Mouse (Mus musculus) ovary, postnatal 14 days (tissue): ENCODE measurements at regions not wholly inside any gene's neighbourhood (a gene's known extent, or its start where the extent isn't known, plus 50 kb on each side); places are given as distances from the start of the nearest gene placed in this dataset.

ENCODE experiments used
- DNase-seq: peaks from one replicate; pipeline ENCODE4 v3.0.0; 2022; ENCODE audit warnings: low spot score

DNA sequence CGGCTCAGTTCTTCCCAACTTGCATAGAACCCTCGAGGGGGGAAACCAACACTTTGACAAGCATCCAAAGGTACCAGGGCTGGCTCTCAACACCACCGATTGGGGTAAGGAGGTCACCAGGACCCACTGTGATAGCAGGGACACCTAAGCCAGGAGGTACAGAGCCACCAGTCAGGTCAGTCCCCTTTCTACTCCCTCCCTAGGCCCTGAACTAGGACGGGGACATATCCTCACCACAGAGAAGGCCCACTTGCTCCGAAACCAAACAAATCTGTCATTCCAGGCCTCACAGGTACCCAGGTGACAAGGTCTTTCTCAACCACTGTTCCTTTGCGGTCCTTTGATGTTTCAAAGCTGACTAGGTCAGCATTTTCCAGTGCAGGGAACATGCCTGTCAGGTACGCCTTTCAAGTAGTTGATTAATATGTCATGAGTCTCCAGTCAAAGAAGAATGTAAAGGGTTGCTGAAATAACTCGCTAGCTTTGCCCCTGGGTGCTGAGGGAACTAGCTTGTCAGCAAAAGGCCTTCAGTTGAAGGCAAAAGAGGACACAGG lies 95.4 kb downstream of the Zfp36l1 start:
- no peak for DNase-seq

DNA sequence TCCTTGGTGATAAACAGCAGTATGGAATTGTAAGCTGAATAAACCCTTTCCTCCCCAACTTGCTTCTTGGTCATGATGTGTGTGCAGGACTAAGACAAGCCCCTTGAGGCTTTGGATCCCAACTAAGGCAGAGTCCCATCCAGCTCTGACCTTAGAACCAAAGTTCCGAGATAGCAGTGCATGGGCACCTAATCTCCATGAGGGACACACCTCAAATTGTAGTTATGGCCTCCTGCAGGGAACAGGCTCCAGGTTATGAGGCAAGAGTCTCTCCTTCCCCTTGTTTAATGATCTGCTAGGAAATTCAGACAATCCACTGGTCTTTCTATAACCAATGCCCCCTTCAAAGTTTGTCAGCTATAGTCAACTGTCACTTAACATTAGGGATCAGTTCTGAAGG lies 96.9 kb downstream of the Zfp36l1 start:
- DNase-seq, result no peak

DNA sequence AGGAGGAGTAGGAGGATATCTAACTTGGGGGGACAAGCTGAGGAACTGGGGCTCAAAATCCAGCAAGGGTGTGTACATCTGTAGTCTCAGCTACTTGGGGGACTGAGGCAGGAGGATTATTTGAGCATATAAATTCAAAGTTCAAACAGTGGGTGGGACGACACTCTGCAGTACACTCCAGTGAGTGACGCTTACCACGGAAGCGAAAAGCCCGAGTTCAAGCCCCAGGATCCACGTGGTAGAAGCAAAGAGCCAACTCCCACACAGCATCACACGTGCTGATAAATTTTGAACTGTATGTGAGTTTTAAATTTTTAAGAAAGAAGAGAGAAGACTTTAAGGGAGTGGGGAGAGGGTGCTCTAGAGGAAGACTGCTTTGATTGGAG lies 98.2 kb downstream of the Zfp36l1 start:
- no peak for DNase-seq

DNA sequence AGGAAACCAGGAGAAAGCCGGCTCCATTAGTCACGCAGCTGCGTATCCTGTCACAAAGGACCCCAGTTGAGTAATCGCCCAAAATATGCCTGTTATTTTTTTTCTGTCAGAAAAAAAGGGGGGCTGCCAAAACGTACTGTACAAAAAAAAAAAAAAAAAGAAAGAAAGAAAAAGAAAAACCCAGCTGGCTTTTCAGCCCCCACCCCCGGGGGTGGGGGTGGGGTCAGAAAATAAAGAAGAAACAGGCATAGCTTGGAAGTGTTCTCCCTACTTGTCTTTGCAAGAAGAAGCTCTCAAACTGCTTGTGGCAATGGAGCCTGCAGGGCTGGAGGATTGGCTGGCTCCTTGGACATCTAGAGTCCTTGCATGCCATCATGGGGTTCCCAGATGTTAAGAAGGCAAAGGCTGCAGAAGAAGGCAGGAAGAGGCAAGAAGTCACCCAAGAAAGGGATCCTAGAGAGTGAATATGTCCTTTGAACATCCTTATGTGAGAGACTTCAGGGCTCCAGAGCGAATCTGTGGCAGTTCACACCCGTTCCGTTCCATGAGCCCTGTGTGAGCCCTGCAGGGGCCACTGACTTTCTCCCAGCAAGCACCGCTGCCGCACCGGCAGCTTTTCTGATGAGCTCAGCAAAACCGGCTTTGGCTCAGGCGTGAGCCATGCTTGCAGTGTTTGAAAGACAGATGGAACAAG lies 98.8 kb downstream of the Zfp36l1 start:
- DNase-seq, result no peak

DNA sequence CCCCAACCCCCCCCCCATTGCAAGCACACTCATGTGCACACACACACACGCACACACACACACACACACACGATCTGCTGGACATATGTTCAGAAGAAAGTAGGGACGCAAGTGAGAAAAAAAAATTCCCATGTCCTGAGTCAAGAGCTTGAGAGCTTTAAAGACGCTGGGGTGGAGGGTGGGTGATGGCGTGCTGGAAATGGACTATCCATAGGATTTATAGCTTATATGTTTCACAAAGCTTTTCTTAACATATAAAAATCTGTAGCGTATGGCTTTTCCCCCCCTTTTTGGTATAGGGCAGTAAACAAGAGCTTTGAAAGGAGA lies 99.3 kb downstream of the Zfp36l1 start:
- no peak for DNase-seq

DNA sequence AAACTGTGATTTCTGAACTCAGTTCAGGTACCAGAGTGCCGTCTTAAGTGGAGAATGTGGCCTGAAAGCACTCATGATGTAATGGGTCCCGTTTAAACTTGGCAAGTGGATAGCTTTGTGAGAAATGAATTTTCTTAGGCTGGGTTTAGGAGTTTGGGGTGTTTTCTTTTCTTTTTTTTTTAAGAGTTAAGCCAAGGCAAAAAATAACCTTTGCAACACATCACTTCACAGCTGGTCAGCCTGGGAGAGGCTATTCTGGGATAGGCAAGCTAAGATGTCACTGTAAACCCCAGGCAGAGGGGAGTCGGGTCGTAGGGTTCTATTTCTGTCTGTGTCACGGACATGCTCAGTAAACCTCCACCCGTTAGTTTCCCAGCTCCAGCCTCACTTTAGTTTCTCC lies 100.9 kb downstream of the Zfp36l1 start:
- no peak for DNase-seq

DNA sequence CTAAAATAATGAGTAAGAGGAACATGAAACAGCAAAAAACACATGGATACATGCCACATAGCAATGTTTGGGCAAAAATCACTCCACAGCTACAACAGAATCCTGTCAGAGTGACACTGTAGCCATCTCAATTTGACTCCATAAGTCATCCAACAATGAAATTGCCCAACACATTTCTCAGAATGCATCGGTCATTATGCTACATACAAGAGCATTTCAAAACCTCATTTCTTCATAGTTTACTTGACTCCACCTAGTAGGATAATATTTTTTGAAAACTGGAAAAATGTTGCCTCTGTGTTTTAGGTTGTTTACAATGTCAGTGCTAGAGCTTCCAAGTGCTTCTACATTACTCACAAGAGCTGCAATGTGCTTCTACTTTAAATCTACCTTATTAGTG lies 101.9 kb downstream of the Zfp36l1 start:
- no peak for DNase-seq

DNA sequence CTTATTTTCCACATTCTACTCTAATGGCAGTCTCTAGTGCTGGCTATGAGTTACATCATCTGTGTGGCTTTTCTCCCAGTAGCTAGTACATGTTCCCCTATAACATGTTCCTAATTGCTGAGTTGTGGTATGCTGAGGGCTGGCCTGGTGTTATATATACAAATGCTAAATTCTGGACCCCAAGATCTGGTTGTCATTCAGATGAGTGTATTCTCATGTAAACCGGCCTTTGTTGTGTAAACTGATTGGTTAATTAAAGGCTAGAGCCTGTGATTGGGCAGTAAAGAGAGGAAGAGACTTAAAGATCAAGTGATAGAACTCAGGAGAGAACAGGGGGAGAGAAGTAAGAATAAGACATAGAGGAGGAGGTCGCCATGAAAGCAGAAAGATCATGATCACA lies 102.6 kb downstream of the Zfp36l1 start:
- DNase-seq, result no peak

DNA sequence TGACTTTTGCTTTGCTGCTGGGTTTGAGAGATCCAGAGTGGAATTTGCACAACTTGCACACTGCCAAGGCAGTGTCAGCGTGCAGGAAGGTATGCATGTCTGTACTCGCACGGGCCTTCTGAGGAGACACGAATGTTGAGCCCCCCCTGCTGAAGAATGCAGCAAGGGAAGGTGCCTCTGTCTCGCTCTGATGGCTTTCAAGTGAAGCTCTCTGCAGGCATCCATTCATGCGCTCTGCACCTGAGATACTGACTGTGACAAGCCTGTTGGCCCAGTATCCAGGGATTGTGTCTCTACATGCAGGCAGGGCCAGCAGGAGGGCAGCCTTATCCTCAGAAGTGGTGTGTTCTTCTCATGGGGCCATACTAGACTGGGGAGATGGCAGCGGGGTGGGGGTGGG lies 105.0 kb downstream of the Zfp36l1 start:
- no peak for DNase-seq

DNA sequence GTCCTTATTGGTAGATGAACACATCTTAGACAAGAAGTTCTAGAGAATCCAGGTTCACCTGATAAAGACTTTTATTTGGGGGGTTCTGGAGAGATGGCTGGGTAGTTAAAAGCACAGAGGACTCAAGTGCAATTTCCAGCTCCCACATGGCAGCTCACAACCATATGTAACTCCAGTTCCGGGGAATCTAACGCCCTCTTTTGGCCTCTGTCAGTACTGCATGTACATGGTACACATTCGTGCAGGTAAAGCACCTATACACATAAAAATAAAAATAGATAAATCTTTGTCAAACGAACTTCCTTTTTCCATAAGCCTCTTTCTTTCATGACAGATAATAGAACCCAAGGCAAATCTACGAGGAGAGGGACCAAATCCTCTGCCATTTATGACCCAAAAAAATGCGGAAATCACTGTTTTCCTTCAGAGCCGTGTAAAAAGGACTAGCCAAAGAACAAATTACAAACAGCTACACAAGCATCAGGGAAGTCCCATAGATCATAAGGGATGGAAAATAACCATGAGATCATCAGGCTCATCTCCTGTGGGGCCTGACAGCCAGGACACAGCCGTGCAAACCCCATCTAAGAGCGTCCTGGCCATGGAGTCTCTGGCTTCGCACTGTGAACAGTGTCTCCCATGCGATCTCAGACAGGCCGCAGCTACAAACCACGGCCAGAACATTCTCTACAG lies 107.4 kb downstream of the Zfp36l1 start:
- no peak for DNase-seq

DNA sequence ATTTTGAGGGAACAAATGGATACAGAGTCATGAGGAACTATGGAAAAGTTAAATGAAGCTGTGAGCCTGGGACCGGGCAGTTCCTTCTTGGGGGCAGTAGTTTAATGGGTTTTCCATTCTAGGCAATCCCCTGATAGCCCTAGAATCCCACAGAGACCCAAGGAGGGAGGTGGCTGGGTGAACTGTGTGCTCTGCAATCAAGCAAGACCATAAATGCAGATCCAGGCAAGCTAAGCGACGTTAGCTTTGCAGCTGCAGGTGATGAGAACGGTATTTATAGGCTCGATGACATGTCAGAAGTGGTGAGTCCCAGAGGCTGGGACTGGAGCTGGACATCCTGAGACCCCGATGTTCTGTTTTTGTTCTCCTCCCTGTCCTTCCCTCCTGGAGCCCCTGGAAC lies 108.2 kb downstream of the Zfp36l1 start:
- DNase-seq, result no peak

DNA sequence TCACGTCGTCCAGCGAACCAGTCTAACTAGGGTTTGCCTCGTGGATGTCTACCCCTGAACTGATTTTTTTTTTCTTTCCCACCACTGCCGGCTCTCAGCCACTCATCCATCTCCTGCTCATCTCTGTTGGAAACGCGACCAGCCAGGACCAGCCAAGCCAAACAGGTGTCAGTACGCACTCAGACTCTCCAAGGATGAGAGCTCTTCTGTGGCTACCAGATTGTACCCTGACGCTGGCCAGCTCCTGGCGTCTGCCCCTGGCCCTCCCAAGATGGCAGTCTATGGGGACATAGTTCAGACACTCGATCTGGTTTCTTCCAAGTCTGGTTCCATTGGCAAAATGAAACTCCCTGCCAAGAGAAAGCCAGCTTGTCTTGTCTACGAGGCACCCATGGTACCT lies 109.3 kb downstream of the Zfp36l1 start:
- DNase-seq, result no peak

DNA sequence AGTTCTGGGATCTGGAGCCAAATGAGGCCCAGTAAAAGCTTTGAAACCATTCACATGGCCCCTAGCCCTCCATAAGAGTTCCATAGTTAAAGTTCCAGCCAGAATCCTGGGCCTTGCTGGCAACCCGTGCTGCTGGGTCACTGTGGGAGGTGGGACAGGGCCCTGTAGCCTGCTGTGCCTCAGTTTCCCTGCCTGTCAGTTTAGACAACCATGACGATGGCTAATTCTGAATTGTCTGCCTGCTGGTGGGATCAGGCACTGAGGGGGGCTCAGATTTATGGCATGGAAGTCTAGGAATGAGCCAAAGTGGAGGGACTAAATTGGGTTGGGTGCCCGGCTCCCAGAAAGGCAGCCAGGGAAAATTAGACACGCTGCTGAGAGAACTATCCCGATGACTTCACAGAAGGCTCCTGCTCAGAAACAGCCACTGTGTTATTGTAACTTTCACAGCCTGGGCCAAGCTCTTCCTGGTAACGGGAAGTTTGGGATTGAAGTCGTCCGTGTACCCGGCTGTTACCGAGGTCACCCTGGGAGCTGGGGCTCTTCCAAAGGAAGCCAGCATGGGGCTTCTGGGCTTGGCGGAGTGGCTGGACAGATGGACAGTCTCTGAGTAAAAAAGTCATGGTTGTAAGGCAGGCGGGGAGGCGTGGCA lies 110.2 kb downstream of the Zfp36l1 start:
- DNase-seq, result no peak

DNA sequence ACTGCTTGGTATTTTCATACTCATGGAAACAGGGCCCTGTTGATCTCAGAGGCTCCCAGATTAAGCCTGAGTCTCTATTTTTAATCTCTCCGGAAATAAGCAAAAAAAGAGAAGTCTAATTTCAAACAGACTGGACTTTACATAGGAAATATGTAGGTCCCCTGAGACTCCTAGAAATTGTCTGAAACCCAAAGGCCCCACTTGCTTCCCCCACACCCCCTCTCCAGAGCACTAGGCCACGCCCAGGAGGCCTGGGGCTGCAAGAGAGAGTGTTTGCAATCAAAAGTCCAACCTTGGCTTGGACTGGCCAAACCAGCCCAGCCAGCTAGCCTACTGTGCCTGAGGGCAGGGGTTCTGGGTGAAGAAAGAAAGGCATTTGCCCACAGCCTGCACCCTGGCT lies 111.0 kb downstream of the Zfp36l1 start:
- DNase-seq, result no peak

DNA sequence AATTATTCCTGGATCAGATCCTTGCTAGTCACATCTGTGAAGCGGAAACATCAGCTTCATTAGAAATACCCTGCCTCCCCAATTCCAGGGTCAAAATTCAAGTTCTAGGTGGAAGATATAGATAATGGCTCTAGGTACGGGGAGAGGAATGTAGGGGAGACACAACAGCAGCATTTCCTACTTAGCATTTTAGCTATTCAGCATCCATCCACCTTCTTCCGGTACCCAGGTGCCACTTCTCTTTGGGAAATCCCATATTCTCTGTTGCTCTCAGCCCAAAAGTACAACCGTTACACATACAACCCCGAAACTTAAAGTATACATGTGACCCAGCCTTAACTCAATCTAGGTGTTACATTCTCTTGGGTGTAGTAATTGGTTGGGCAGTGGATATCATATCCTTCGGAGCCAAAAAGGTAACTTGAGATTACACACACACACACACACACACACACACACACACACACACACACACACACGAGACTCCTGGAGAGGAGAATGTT lies 112.9 kb downstream of the Zfp36l1 start:
- no peak for DNase-seq

DNA sequence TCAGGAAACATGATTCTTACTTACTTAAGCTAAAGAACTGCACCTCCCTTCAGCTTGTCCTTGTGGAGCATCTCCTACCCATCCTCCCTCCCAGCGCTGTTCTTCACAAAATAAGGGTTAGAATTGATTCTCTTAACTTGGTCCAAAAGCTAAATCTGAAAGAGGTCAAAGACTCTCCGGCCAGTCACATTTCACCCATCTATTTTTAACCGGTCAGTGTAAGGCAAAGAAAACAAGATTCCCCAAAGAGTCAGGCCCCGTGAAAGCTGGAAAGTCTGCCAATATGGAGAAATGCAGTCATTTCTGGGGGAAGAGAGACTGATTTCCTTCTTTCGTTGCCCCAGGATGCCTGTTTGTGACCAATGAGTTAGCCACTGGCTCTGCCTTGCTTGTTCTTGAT lies 114.0 kb downstream of the Zfp36l1 start:
- DNase-seq, result no peak

DNA sequence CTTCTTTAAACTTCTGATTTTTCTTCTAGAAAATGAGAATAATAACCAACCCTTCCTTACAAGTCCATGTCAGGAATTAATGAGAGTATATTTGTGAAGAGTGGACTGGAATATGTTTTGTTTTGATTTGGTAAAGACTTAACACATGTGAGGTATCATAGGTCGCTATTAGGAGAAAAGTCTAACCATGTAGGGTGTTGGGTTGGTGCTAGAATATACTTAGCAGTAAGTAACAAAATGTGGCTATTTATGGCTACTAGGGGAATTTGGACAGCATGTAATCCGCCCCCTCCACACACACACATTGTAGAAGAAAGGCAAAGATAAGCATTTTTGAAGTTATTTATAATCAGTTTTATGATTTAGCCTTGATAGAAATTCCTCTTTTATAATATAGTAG lies 114.5 kb downstream of the Zfp36l1 start:
- no peak for DNase-seq

DNA sequence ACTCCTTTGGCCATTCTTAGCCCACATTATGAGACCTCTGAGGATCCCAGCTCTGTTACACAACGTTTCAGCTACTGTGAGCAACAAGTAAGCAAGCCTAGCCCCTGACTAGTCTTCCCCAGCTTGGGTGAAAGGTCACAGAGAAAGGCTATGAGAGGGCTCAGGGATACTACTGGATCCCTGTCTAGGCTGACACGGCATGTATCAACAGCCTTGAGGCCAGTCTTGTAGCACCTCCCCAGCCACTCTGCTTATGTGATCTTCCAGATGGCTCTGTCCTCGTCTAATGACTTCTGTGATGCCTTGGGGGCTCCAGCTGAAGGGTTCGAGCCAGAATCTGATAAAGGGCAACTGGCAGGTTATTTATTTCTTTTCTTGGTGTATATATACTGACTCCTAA lies 115.6 kb downstream of the Zfp36l1 start:
- no peak for DNase-seq

DNA sequence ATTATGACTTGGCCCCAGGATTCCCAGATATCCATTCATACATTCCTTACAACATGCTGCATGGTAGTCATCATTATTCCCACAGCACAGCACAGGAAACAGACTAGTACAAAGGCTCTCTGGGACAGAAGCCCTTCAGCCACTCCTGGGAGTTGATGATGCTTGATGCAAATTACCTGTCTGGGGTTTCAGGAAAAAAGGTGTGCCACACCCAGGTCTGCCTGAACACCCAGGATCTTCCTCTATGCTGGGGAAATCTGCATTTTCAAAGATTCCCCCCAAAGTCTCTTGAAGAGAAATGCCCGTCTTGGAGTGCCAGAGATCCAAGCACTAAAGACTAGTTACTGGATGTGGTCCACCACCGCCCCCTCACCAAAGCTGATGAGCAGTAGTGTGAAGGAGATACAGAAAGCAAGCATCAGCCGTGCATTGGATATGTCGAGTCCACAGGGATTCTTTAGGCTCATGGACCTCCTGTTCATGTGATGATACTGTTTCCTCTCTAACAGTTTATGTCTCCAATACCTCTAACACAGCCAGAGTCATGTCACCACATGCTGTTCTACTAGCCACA lies 117.2 kb downstream of the Zfp36l1 start:
- no peak for DNase-seq

DNA sequence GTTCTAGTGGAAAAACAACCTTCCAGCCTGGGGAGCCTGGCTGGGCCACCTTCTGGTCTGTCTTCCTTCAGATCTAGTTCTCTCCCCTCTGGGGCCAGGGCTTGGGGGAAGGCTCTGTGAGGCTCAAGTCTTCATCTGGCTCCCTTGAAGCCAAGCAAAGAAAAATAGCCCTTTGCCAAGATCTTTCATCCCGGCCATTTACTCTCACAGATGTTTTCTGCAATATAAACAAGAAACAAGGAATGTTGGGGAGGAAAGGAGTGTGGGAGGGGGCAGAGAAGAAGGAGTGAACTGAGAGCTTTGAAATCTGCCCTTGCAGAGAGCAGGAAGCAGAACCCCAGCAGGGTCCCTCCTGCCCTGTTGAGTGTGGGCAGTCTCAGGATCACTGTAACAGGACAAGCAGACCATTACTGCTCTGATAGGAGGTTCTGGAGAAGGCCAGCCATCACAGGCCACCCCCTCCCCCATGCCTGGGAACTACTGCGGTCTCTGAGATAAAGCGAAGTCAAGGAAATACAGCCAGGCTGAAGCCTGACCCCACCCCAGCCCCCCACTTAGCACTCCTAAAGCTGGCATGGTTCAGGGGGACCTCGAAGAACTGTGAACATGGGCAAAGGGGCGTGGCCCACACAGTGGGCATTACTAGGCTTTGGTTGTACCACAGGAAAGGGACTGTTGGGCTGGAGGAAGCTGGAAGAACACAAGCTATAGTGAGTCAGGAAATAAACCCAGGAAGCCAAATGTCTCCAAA lies 118.8 kb downstream of the Zfp36l1 start:
- DNase-seq, result peak; percentile 46

DNA sequence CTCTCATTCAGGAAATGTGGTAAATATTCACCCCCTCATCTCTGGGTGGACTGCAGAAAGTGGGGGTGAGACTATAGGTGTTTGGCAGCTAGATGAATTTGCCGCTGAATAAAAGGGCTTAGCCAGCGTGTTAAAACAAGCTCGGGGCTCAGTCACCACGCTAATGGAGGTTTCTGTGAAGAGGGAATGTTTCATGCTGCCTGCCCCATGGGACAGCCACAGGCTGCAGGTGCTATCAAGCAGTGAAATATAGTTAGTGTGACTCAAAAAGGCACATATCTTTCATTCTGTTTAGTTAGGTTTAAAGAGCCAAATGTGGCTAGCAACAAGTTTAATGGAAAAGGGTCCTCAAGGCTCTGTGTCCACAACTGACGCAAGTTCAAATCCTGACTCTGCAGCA lies 121.5 kb downstream of the Zfp36l1 start:
- no peak for DNase-seq

DNA sequence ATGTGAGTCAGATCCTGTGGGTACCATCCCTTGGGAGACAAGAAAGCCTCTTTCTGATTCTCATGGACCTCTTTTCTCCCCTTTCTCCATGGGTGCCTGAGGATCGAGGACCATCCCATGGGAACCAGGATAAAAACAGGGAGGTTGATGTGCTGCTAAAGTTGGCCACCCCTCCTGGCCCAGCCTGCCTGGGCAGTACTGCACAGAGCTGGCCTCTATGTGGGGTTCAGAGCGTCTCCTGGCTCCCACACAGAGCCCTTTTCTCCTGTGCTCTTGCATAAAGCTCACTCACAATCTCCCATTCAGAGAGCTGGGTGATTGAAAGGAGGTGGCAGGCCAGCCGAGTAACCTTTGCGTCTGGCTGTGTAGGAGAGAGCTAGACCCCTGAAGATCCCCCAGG lies 122.1 kb downstream of the Zfp36l1 start:
- no peak for DNase-seq
